Mouse (Mus musculus) frontal cortex, postnatal 14 days (tissue): Measurements from ENCODE around the gene Ggt1.
"Not testable (repeated sequence)": the region's sequence is repeated elsewhere in the genome, so short reads cannot be mapped to it uniquely, and the experiment has no call there.

ENCODE experiments used
- DNase-seq, 2 experiments: peaks; one replicate each; pipeline ENCODE4 v3.0.0; 2022; ENCODE audit warnings: low spot score in 2 of 2

The Ggt1 gene

GRCm38 (mm10) chr10:75549886-75550285, 11.5 kb upstream of the Ggt1 start:
- DNase-seq, result no peak

- no peak for DNase-seq
These were observed 10.2 kb upstream of the Ggt1 start for GRCm38 (mm10) chr10:75551175-75551574.

- DNase-seq, result no peak
These were observed 9.3 kb upstream of the Ggt1 start for GRCm38 (mm10) chr10:75552106-75552505.

GRCm38 (mm10) chr10:75552701-75553450, 8.5 kb upstream of the Ggt1 start:
- no peak for DNase-seq

GRCm38 (mm10) chr10:75554090-75554489, 7.3 kb upstream of the Ggt1 start:
- no peak for DNase-seq

GRCm38 (mm10) chr10:75555557-75555956, 5.8 kb upstream of the Ggt1 start:
- no peak for DNase-seq

- peak; percentile 57 to 76 for DNase-seq
These were observed 5.4 kb upstream of the Ggt1 start for GRCm38 (mm10) chr10:75556026-75556425.

GRCm38 (mm10) chr10:75558515-75558914, 2.9 kb upstream of the Ggt1 start:
- DNase-seq, result peak in 1 of 2 experiments; percentile 42

GRCm38 (mm10) chr10:75559041-75559675, 2.2 kb upstream of the Ggt1 start:
- no peak for DNase-seq

GRCm38 (mm10) chr10:75559676-75560548, 1.5 kb upstream of the Ggt1 start, which contains the start of gene Lrrc75b:
TSS of gene Lrrc75b (minus strand) at chr10:75560330.
- DNase-seq, result no peak

- no peak for DNase-seq
These were observed 880 bp upstream of the Ggt1 start for GRCm38 (mm10) chr10:75560549-75560899.

GRCm38 (mm10) chr10:75562596-75562995, 1.2 kb downstream of the Ggt1 start:
- DNase-seq, result no peak

- no peak for DNase-seq
These were observed 3.4 kb downstream of the Ggt1 start for GRCm38 (mm10) chr10:75564687-75565265.

- DNase-seq, result no peak
These were observed 4.0 kb downstream of the Ggt1 start for GRCm38 (mm10) chr10:75565436-75565835.

- no peak for DNase-seq
These were observed 4.5 kb downstream of the Ggt1 start for GRCm38 (mm10) chr10:75565906-75566305.

GRCm38 (mm10) chr10:75566321-75566720, 4.9 kb downstream of the Ggt1 start:
- DNase-seq, result no peak

GRCm38 (mm10) chr10:75566765-75567164, 5.4 kb downstream of the Ggt1 start:
- DNase-seq, result not testable (repeated sequence)

- DNase-seq, result no peak
These were observed 6.6 kb downstream of the Ggt1 start for GRCm38 (mm10) chr10:75568029-75568428.

- DNase-seq, result no peak
These were observed 7.0 kb downstream of the Ggt1 start for GRCm38 (mm10) chr10:75568441-75568840.

- no peak for DNase-seq
These were observed 7.4 kb downstream of the Ggt1 start for GRCm38 (mm10) chr10:75568851-75569250.

GRCm38 (mm10) chr10:75570981-75571657, 9.7 kb downstream of the Ggt1 start:
- no peak for DNase-seq
